Mouse (Mus musculus): ENCODE measurements at regions not wholly inside any gene's neighbourhood (a gene's known extent, or its start where the extent isn't known, plus 50 kb on each side); places are given as distances from the start of the nearest gene placed in this dataset.

- H3K4me3 ChIP-seq (ENCODE audit: insufficient read depth, low read length): no peak overlapping the region
Measured at GRCm38 (mm10) chr16:45033268-45033667, 59.9 kb upstream of the Ccdc80 start.

GRCm38 (mm10) chr16:45034401-45034800, 58.8 kb upstream of the Ccdc80 start:
- Histone ChIP-seq H3K27ac (ENCODE audit: insufficient read depth, low read length) (no peak overlapping the region; the same call in 1 of the 2 replicates), H3K4me3 (ENCODE audit: insufficient read depth, low read length) (no peak overlapping the region), H3K4me1 (ENCODE audit: control insufficient read depth, insufficient read depth, low read length) (peaks cover 8% of the 10 kb centered on the region)
- TF ChIP-seq POLR2A (IDR thresholded peaks at IDR 0.05; ENCODE audit: low read depth, low read length): no peak

More at GRCm38 (mm10) chr16:45033268-45033667, 59.9 kb upstream of the Ccdc80 start:
- no peak overlapping the region for H3K27ac ChIP-seq (ENCODE audit: insufficient read depth, low read length)
- H3K4me1 ChIP-seq (ENCODE audit: control insufficient read depth, insufficient read depth, low read length): peaks cover 9% of the 10 kb centered on the region
- TF ChIP-seq POLR2A (IDR thresholded peaks at IDR 0.05; ENCODE audit: low read depth, low read length) (no peak), CTCF (IDR thresholded peaks at IDR 0.05; ENCODE audit: borderline replicate concordance, insufficient read depth, low read length) (no peak)

DNA sequence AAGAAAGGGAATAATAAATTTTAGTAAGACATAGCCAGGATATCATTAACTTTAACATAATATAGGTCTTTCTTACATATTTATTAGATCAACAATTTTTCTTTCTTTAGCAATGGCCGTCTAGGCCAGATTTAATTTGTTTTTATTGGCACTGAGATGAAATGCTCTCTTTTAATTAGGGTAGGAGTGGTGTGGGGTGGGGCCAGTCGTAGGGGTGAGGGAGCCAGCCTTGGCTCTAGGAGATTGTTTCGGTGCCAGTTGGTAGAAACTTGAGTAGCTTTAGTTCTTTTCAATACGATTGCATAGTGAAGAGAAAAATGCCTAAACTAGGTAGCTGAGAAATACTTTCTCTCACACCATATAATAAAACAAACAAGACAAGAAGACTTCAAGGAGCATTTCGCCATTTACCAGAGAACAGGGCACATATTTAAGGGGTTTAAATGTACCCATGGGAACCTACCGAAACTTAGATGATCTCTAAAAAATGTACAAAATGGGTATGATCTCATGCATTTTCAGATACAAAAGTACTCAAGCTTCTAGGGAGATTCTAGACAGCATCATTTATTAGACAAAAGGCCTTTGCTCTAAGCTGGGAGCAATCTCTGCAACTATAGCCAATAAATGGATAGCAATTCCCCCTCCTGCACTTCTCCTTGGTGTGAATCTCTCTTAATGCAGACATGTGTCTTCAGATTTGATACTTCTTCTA, 56.2 kb upstream of the Ccdc80 start:
- TF ChIP-seq POLR2A (IDR thresholded peaks at IDR 0.05; ENCODE audit: low read depth, low read length): no peak
- no peak for TF ChIP-seq CTCF (IDR thresholded peaks at IDR 0.05; ENCODE audit: borderline replicate concordance, insufficient read depth, low read length)
- H3K4me3 ChIP-seq (ENCODE audit: insufficient read depth, low read length): no peak overlapping the region
- peaks cover 8% of the 10 kb centered on the region for H3K4me1 ChIP-seq (ENCODE audit: control insufficient read depth, insufficient read depth, low read length)
- peak overlapping the region; percentile 100 for H3K27ac ChIP-seq (ENCODE audit: insufficient read depth, low read length)

DNA sequence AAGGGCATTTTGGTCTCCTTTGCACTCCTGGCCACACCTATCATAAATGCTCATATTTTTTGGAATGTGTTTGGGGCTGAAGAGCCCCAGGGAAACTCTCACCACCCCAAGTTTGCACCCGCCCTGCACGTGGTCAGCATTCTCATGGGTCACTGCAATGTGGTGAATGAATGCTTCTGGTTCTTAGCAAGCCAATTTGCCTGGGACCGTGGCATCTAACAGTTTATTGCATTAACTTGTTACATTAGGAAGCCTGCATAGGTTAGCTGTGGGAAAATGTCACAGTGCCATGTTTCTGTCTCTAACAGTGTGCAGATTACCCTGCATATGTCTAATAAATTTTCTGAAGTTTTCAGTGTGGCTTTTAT, 55.7 kb upstream of the Ccdc80 start:
- Histone ChIP-seq H3K4me1 (ENCODE audit: control insufficient read depth, insufficient read depth, low read length) (peaks cover 8% of the 10 kb centered on the region), H3K4me3 (ENCODE audit: insufficient read depth, low read length) (no peak overlapping the region), H3K27ac (ENCODE audit: insufficient read depth, low read length) (peak overlapping the region; percentile 100)
- TF ChIP-seq CTCF (IDR thresholded peaks at IDR 0.05; ENCODE audit: borderline replicate concordance, insufficient read depth, low read length): no peak
- no peak for TF ChIP-seq POLR2A (IDR thresholded peaks at IDR 0.05; ENCODE audit: low read depth, low read length)

- Histone ChIP-seq H3K4me3 (ENCODE audit: insufficient read depth, low read length) (no peak overlapping the region), H3K27ac (ENCODE audit: insufficient read depth, low read length) (peak overlapping the region; percentile 100), H3K4me1 (ENCODE audit: control insufficient read depth, insufficient read depth, low read length) (peaks cover 8% of the 10 kb centered on the region)
- TF ChIP-seq CTCF (IDR thresholded peaks at IDR 0.05; ENCODE audit: borderline replicate concordance, insufficient read depth, low read length) (no peak), POLR2A (IDR thresholded peaks at IDR 0.05; ENCODE audit: low read depth, low read length) (no peak)
Measured at GRCm38 (mm10) chr16:45038261-45039036, 54.8 kb upstream of the Ccdc80 start.
